Mouse (Mus musculus) thymus, postnatal 4 days (tissue): Measurements from ENCODE around the gene 2310011J03Rik.
A peak's percentile ranks its signal among the peaks of the same experiment; 100 is the strongest.

Source experiments
- DNase-seq: peaks from one replicate; pipeline ENCODE4 v3.0.0; 2021

Gene 2310011J03Rik

GRCm38 (mm10) chr10:80314494-80315001, 5.8 kb downstream of the 2310011J03Rik start:
- DNase-seq: no peak

- DNase-seq: no peak
Measured at GRCm38 (mm10) chr10:80313627-80314201, 6.6 kb downstream of the 2310011J03Rik start.

- no peak for DNase-seq
Measured at GRCm38 (mm10) chr10:80312586-80313504, 7.5 kb downstream of the 2310011J03Rik start.

GRCm38 (mm10) chr10:80311560-80311959, 8.8 kb downstream of the 2310011J03Rik start:
- no peak for DNase-seq

GRCm38 (mm10) chr10:80304862-80305261, 15.5 kb downstream of the 2310011J03Rik start:
- peak; percentile 73 for DNase-seq

GRCm38 (mm10) chr10:80304458-80304857, 15.9 kb downstream of the 2310011J03Rik start:
- no peak for DNase-seq

- DNase-seq: no peak
Measured at GRCm38 (mm10) chr10:80302471-80302881, 17.9 kb downstream of the 2310011J03Rik start.

GRCm38 (mm10) chr10:80302082-80302355, 18.3 kb downstream of the 2310011J03Rik start:
- no peak for DNase-seq

- no peak for DNase-seq
Measured at GRCm38 (mm10) chr10:80301256-80302081, 18.9 kb downstream of the 2310011J03Rik start.

GRCm38 (mm10) chr10:80300672-80301181, 19.6 kb downstream of the 2310011J03Rik start:
- no peak for DNase-seq

GRCm38 (mm10) chr10:80299824-80300223, 20.5 kb downstream of the 2310011J03Rik start:
- DNase-seq: no peak

GRCm38 (mm10) chr10:80299301-80299700, 21.0 kb downstream of the 2310011J03Rik start:
- DNase-seq: no peak

- DNase-seq: peak; percentile 48
Measured at GRCm38 (mm10) chr10:80298571-80299281, 21.6 kb downstream of the 2310011J03Rik start.

GRCm38 (mm10) chr10:80297526-80298133, 22.7 kb downstream of the 2310011J03Rik start:
- no peak for DNase-seq

- DNase-seq: no peak
Measured at GRCm38 (mm10) chr10:80296824-80297223, 23.5 kb downstream of the 2310011J03Rik start.

GRCm38 (mm10) chr10:80295618-80296425, 24.5 kb downstream of the 2310011J03Rik start, which contains the start of gene Apc2:
Gene Apc2 (plus strand): TSS chr10:80295977.
- DNase-seq: peak; percentile 78

- DNase-seq: no peak
Measured at GRCm38 (mm10) chr10:80294788-80295303, 25.5 kb downstream of the 2310011J03Rik start.

- no peak for DNase-seq
Measured at GRCm38 (mm10) chr10:80294311-80294710, 26.0 kb downstream of the 2310011J03Rik start.

- DNase-seq: peak; percentile 53
Measured at GRCm38 (mm10) chr10:80293325-80293724, 27.0 kb downstream of the 2310011J03Rik start.
